Mouse (Mus musculus) small intestine, adult 2 months (tissue): ENCODE data around the gene Olfr806. TPM values are rescaled to one million over a fixed set of nuclear protein-coding genes. Genes with fewer than 3 reads are reported as not detected.

Source experiments
- H3K27ac ChIP-seq: fragments of 200-500 bp; 2 replicates; pipeline ENCODE4 v1.5.1; 2012; ENCODE audit warnings: low read depth, low read length, control low read depth, inconsistent platforms; ENCODE audit not compliant: insufficient read depth
- H3K27me3 ChIP-seq: fragments of 200-500 bp; 2 replicates; pipeline ENCODE4 v1.6.1; 2012; ENCODE audit warnings: mild to moderate bottlenecking, moderate library complexity, low read length, inconsistent platforms; ENCODE audit not compliant: control insufficient read depth, insufficient read depth
- H3K36me3 ChIP-seq: fragments of 200-500 bp; 2 replicates; pipeline ENCODE4 v1.6.1; 2012; ENCODE audit warnings: mild to moderate bottlenecking, low read length, control low read depth, inconsistent platforms; ENCODE audit not compliant: control insufficient read depth, insufficient read depth
- H3K4me1 ChIP-seq: fragments of 200-500 bp; 2 replicates; pipeline ENCODE4 v1.6.1; 2012; ENCODE audit warnings: low read length, inconsistent platforms, mixed read lengths; ENCODE audit not compliant: control insufficient read depth, insufficient read depth, insufficient read length
- H3K4me3 ChIP-seq: fragments of 200-500 bp; 2 replicates; pipeline ENCODE4 v1.5.1; 2012; ENCODE audit warnings: low read depth, mild to moderate bottlenecking, control low read depth, inconsistent platforms, low read length, moderate library complexity
- CTCF ChIP-seq: fragments of 200-500 bp; IDR thresholded peaks from 2 replicates; pipeline ENCODE4 v1.5.1; 2012; ENCODE audit warnings: low read depth, mild to moderate bottlenecking, control low read depth, inconsistent platforms, low read length, moderate library complexity, mixed read lengths; ENCODE audit not compliant: insufficient replicate concordance, insufficient read length; ENCODE audit errors: extremely low read depth
- POLR2A ChIP-seq: fragments of 200-500 bp; IDR thresholded peaks from 2 replicates; pipeline ENCODE4 v1.6.1; 2012; ENCODE audit warnings: low read depth, mild to moderate bottlenecking, control low read depth, inconsistent platforms, low read length, moderate library complexity
- WGBS: fragments of 180-500 bp; shearing (Covaris S2); methylation state at CpG from one replicate; pipeline ENCODE4 v1.1.7; 2018; 5-methylcytosine and 5-hydroxymethylcytosine counted together
- polyA plus RNA-seq: library from polyadenylated mRNA; depleted of rRNA; stranded (reverse); fragments of >200 nt; gene quantifications from 2 replicates; pipeline ENCODE4 v1.2.3, GENCODE M21; 2012; rRNA removed

Gene Olfr806
- polyA plus RNA-seq, 1 experiment = not detected

DNA sequence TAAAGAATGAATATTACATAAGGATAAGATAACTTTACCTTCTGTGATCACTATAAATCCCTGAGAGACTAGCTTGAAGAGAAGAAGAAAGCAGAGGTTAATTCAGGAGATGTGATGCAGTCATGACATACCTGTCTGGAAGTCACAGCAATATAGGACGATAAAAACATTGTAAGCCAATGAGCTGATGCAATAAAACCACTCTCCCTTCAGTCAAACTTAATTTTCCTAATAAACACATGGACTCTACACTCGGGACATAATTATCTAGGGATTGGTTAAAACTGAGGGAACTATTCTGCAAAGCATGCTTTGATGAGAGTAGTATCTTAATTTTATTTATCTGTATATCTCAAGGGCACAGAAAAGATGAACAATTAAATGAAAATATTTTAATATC lies 47.5 kb downstream of the Olfr806 start, which contains the start of gene Olfr803:
Gene Olfr803 (minus strand): TSS at position 101 of the 400 bp plus-strand sequence.
- TF ChIP-seq POLR2A = no peak
- TF ChIP-seq CTCF = no peak
- Histone ChIP-seq H3K36me3 (no peaks in the 10 kb centered on the region), H3K4me1 (no peaks in the 10 kb centered on the region), H3K27ac (no peak within 1 kb of the TSS), H3K27me3 (no peaks in the 10 kb centered on the region), H3K4me3 (no peak within 1 kb of the TSS)
- WGBS = 67% methylated on average over 2 of the region's 2 CpGs

DNA sequence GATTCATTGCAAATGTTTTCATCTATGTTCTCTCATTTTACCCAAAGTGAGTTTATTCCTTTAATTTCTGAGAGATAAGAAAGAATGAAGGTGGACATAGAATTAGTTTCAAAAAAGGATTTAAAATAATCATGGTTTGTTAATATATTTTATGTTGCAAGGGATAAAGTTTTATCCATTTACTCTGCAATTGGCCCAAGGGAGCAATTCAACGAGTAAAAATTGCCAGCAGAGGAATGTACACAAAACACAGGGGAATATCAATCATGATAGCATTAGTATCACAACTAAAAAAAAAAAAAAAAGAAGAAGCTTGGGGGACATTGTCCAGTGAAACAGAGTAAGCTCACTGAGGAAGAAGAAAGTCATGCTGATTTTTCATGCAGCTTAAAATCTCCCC lies 53.7 kb downstream of the Olfr806 start, which contains the start of gene Olfr802:
Gene Olfr802 (minus strand): TSS at position 101 of the 400 bp plus-strand sequence.
- WGBS = 32% methylated on average over 1 of the region's 1 CpGs
- TF ChIP-seq POLR2A = no peak
- no peak for TF ChIP-seq CTCF

More for the DNA sequence above, 53.7 kb downstream of the Olfr806 start, which contains the start of gene Olfr802:
- no peak within 1 kb of the TSS for H3K27ac ChIP-seq
- no peaks in the 10 kb centered on the region for H3K4me1 ChIP-seq
- no peaks in the 10 kb centered on the region for H3K27me3 ChIP-seq
- H3K36me3 ChIP-seq = no peaks in the 10 kb centered on the region
- no peak within 1 kb of the TSS for H3K4me3 ChIP-seq

Other genes with a start within 250 kb of the Olfr806 start
- gene Olfr790, start 243.4 kb downstream of the Olfr806 start, polyA plus RNA-seq = not detected in 2 replicates
- not detected in 2 replicates for gene Olfr791, start 220.1 kb downstream of the Olfr806 start, polyA plus RNA-seq
- not detected in 2 replicates for gene Olfr792, start 202.8 kb downstream of the Olfr806 start, polyA plus RNA-seq
- not detected in 2 replicates for gene Olfr794, start 174.3 kb downstream of the Olfr806 start, polyA plus RNA-seq
- gene Olfr796, start 129.4 kb downstream of the Olfr806 start, polyA plus RNA-seq = not detected in 2 replicates
- not detected in 2 replicates for gene Olfr798, start 114.0 kb downstream of the Olfr806 start, polyA plus RNA-seq
- gene Olfr799, start 104.4 kb downstream of the Olfr806 start, polyA plus RNA-seq = not detected in 2 replicates
- gene Olfr800, start 84.2 kb downstream of the Olfr806 start, polyA plus RNA-seq = not detected in 2 replicates
- gene Olfr801, start 68.1 kb downstream of the Olfr806 start, polyA plus RNA-seq = not detected in 2 replicates
- not detected in 2 replicates for gene Olfr802, start 53.8 kb downstream of the Olfr806 start, polyA plus RNA-seq
- not detected in 2 replicates for gene Olfr803, start 47.6 kb downstream of the Olfr806 start, polyA plus RNA-seq
- not detected in 2 replicates for gene Olfr804, start 38.7 kb downstream of the Olfr806 start, polyA plus RNA-seq
- not detected in 2 replicates for gene Olfr805, start 12.5 kb downstream of the Olfr806 start, polyA plus RNA-seq
- gene Olfr807, start 15.9 kb upstream of the Olfr806 start, polyA plus RNA-seq = not detected in 2 replicates
- not detected in 2 replicates for gene Olfr808, start 23.6 kb upstream of the Olfr806 start, polyA plus RNA-seq
- not detected in 2 replicates for gene Olfr809, start 32.7 kb upstream of the Olfr806 start, polyA plus RNA-seq
- not detected in 2 replicates for gene Olfr810, start 53.0 kb upstream of the Olfr806 start, polyA plus RNA-seq
- gene Olfr811, start 62.5 kb upstream of the Olfr806 start, polyA plus RNA-seq = not detected in 2 replicates
- not detected in 2 replicates for gene Olfr812, start 104.2 kb upstream of the Olfr806 start, polyA plus RNA-seq
- gene Olfr813, start 113.4 kb upstream of the Olfr806 start, polyA plus RNA-seq = not detected in 2 replicates
- gene Olfr814, start 137.9 kb upstream of the Olfr806 start, polyA plus RNA-seq = not detected in 2 replicates
- not detected in 2 replicates for gene Olfr815, start 163.9 kb upstream of the Olfr806 start, polyA plus RNA-seq
- not detected in 2 replicates for gene Olfr816, start 173.7 kb upstream of the Olfr806 start, polyA plus RNA-seq
- not detected in 2 replicates for gene Olfr818, start 207.2 kb upstream of the Olfr806 start, polyA plus RNA-seq
- not detected in 2 replicates for gene Olfr819, start 225.3 kb upstream of the Olfr806 start, polyA plus RNA-seq
- gene Olfr247, start 234.2 kb upstream of the Olfr806 start, polyA plus RNA-seq = not detected in 2 replicates
- gene Gm10310, start 243.1 kb upstream of the Olfr806 start, polyA plus RNA-seq = not detected in 2 replicates